Mouse (Mus musculus) spleen, adult 2 months (tissue): ENCODE measurements around the gene Nudt9.

Experiments
- CTCF ChIP-seq: fragments of 200-500 bp; IDR thresholded peaks from 2 replicates; pipeline ENCODE4 v1.5.1; 2011; ENCODE audit warnings: mild to moderate bottlenecking, inconsistent platforms; ENCODE audit not compliant: insufficient read depth, insufficient read length, insufficient replicate concordance; ENCODE audit errors: extremely low read depth
- POLR2A ChIP-seq: fragments of 200-500 bp; IDR thresholded peaks from 2 replicates; pipeline ENCODE4 v1.6.1; 2011; ENCODE audit warnings: low read depth, low read length, inconsistent platforms

- TF ChIP-seq POLR2A = no peak
- no peak for TF ChIP-seq CTCF
Measured at GRCm38 (mm10) chr5:104042906-104043305, 3.2 kb upstream of the Nudt9 start.
